Mouse (Mus musculus) CH12.LX (cell line): ENCODE results near the gene Ankfy1. TPM values are rescaled to one million over a fixed set of nuclear protein-coding genes. Genes with fewer than 3 reads are reported as not detected.

Experiments used
- DNase-seq: peaks from one replicate; pipeline ENCODE4 v3.0.0-alpha.2; 2013; ENCODE audit errors: extremely low read depth
- H3K27ac ChIP-seq: 2 replicates; pipeline ENCODE4 v1.5.1; 2012; ENCODE audit warnings: low read depth, mild to moderate bottlenecking, control low read depth, moderate library complexity; ENCODE audit not compliant: insufficient read depth
- H3K27me3 ChIP-seq: replicated peaks from 2 replicates; pipeline ENCODE3; 2012; ENCODE audit warnings: inconsistent platforms
- H3K36me3 ChIP-seq, 2 experiments: replicated peaks in 1 of 2; 2 replicates each; pipeline versions ENCODE3 to v1.6.1; 2012; ENCODE audit warnings: inconsistent platforms in 1 of 2, low read length in 1 of 2, mild to moderate bottlenecking in 1 of 2, mixed read lengths in 1 of 2, moderate library complexity in 1 of 2; ENCODE audit not compliant: control insufficient read depth in 1 of 2, insufficient read depth in 1 of 2
- H3K4me1 ChIP-seq, 2 experiments: 2 replicates each; pipeline ENCODE4 v1.6.1; 2012; ENCODE audit warnings: inconsistent platforms in 1 of 2, moderate library complexity in 1 of 2; ENCODE audit not compliant: insufficient read depth in 2 of 2, control insufficient read depth in 1 of 2
- H3K4me2 ChIP-seq: 2 replicates; pipeline ENCODE4 v1.6.1; 2012; ENCODE audit warnings: low read depth, mild to moderate bottlenecking, control low read depth; ENCODE audit not compliant: poor library complexity, insufficient read depth, severe bottlenecking
- H3K4me3 ChIP-seq, 3 experiments: fragments of 150-350 bp in 1 of 3; sonication (generic) in 1 of 3; replicated peaks in 1 of 3; 2 replicates each; pipeline versions ENCODE3 to v1.5.1; 2011 to 2012; ENCODE audit warnings: low read depth in 2 of 3, low read length in 2 of 3, mild to moderate bottlenecking in 2 of 3, moderate library complexity in 2 of 3, control low read depth in 1 of 3, improper control_type of control experiment in 1 of 3, inconsistent platforms in 1 of 3, mixed read lengths in 1 of 3; ENCODE audit not compliant: poor library complexity in 1 of 3
- H3K79me2 ChIP-seq: replicated peaks from 2 replicates; pipeline ENCODE4 v1.6.1; 2012; ENCODE audit warnings: mild to moderate bottlenecking, moderate library complexity; ENCODE audit not compliant: control insufficient read depth, poor library complexity, insufficient read depth, severe bottlenecking; ENCODE audit errors: extremely low read depth
- H3K9ac ChIP-seq: 2 replicates; pipeline ENCODE4 v1.6.1; 2012; ENCODE audit warnings: low read depth, mild to moderate bottlenecking, control low read depth, moderate library complexity; ENCODE audit not compliant: insufficient read depth
- H3K9me3 ChIP-seq: replicated peaks from 2 replicates; pipeline ENCODE3; 2012; ENCODE audit warnings: low read length, inconsistent platforms, mixed read lengths
- E2F4 ChIP-seq: IDR thresholded peaks from 2 replicates; pipeline ENCODE4 v1.6.1; 2011; ENCODE audit warnings: low read depth, low read length, improper control_type of control experiment; ENCODE audit not compliant: insufficient replicate concordance
- EP300 ChIP-seq: IDR thresholded peaks from 2 replicates; pipeline ENCODE4 v1.6.1; 2011; ENCODE audit warnings: low read length, improper control_type of control experiment
- GABPA ChIP-seq: IDR thresholded peaks from 2 replicates; pipeline ENCODE4 v1.6.1; 2012; ENCODE audit warnings: low read depth, low read length, improper control_type of control experiment, inconsistent platforms; ENCODE audit not compliant: insufficient replicate concordance
- HCFC1 ChIP-seq: IDR thresholded peaks from 2 replicates; pipeline ENCODE4 v1.6.1; 2012; ENCODE audit warnings: low read depth, mild to moderate bottlenecking, inconsistent platforms, low read length, improper control_type of control experiment
- IRF4 ChIP-seq: IDR thresholded peaks from 2 replicates; pipeline ENCODE4 v1.6.1; 2014; ENCODE audit warnings: low read depth, mild to moderate bottlenecking, inconsistent platforms, low read length, improper control_type of control experiment
- JUN ChIP-seq: IDR thresholded peaks from 2 replicates; pipeline ENCODE4 v1.6.1; 2011; ENCODE audit warnings: low read depth, mild to moderate bottlenecking, low read length, improper control_type of control experiment, moderate library complexity; ENCODE audit not compliant: insufficient read depth
- MAX ChIP-seq: IDR thresholded peaks from 2 replicates; pipeline ENCODE4 v1.6.1; 2011; ENCODE audit warnings: low read length, improper control_type of control experiment
- MXI1 ChIP-seq: IDR thresholded peaks from 2 replicates; pipeline ENCODE4 v1.6.1; 2011; ENCODE audit warnings: mild to moderate bottlenecking, low read depth, low read length, improper control_type of control experiment
- POLR2A ChIP-seq: IDR thresholded peaks from 2 replicates; pipeline ENCODE4 v1.6.1; 2011; ENCODE audit warnings: low read depth, mild to moderate bottlenecking, improper control_type of control experiment, low read length
- RAD21 ChIP-seq: IDR thresholded peaks from 2 replicates; pipeline ENCODE4 v1.6.1; 2011; ENCODE audit warnings: low read depth, mild to moderate bottlenecking, low read length, improper control_type of control experiment, moderate library complexity
- RCOR1 ChIP-seq: conservative IDR thresholded peaks from 2 replicates; pipeline ENCODE4 v1.6.1; 2012; ENCODE audit warnings: low read depth, mild to moderate bottlenecking, inconsistent platforms, low read length, improper control_type of control experiment
- SMC3 ChIP-seq: IDR thresholded peaks from 2 replicates; pipeline ENCODE4 v1.6.1; 2011; ENCODE audit warnings: low read depth, low read length, improper control_type of control experiment
- TBP ChIP-seq: conservative IDR thresholded peaks from 2 replicates; pipeline ENCODE4 v1.6.1; 2011; ENCODE audit warnings: low read depth, low read length, improper control_type of control experiment
- TCF12 ChIP-seq: IDR thresholded peaks from 2 replicates; pipeline ENCODE4 v1.6.1; 2014; ENCODE audit warnings: low read depth, mild to moderate bottlenecking, inconsistent platforms, low read length, improper control_type of control experiment
- UBTF ChIP-seq: IDR thresholded peaks from 2 replicates; pipeline ENCODE4 v1.6.1; 2012; ENCODE audit warnings: low read depth, mild to moderate bottlenecking, inconsistent platforms, low read length, improper control_type of control experiment, moderate library complexity
- USF2 ChIP-seq: conservative IDR thresholded peaks from 2 replicates; pipeline ENCODE4 v1.6.1; 2011; ENCODE audit warnings: low read depth, low read length, improper control_type of control experiment
- dilution Hi-C: fragments of 300-500 bp; cut with MboI; formaldehyde crosslinking; loops from 2 replicates; pipeline ENCODE4 v1.14.3; 2020; ENCODE audit warnings: low sequenced_read_pairs; ENCODE audit not compliant: extremely low pct_unique_long_range_greater_than_20kb, extremely low pct_ligation_motif_present
- in situ Hi-C: fragments of 300-500 bp; cut with MboI; formaldehyde crosslinking; loops from 3 replicates; pipeline ENCODE4 v1.14.3; 2019; ENCODE audit warnings: low sequenced_read_pairs, low pct_ligation_motif_present, low pct_unique_long_range_greater_than_20kb, mixed read lengths
- polyA plus RNA-seq: library from polyadenylated mRNA; unstranded; fragments of >175 nt; gene quantifications from 2 replicates; pipeline ENCODE4 v1.2.1, GENCODE M21; 2012; ENCODE audit warnings: low read depth; ENCODE audit not compliant: insufficient read length
- total RNA-seq, 2 experiments: library from RNA; depleted of rRNA; stranded (reverse); fragments of 300-350 nt in 1 of 2; fragments of >200 nt in 1 of 2; gene quantifications; 2 replicates each; pipeline ENCODE4 v1.2.3; 2012 to 2014

Ankfy1 gene
- total and polyA plus RNA-seq, 3 experiments: 31.4 to 37.0 (median 31.5) TPM

- TF ChIP-seq MXI1 (no peak), USF2 (no peak), TBP (no peak), GABPA (no peak), RAD21 (no peak), HCFC1 (no peak), POLR2A (no peak), JUN (no peak), TCF12 (no peak), E2F4 (no peak), MAX (no peak), IRF4 (no peak)
- TF ChIP-seq, all 38 proteins: peak for 0
- H3K4me2 ChIP-seq: no peak overlapping the region
- in situ Hi-C loops (no loop called here), dilution Hi-C loops (no loop called here)
- peaks cover 7 to 36% of the 10 kb centered on the region in 2 experiments for H3K4me1 ChIP-seq
- H3K79me2 ChIP-seq: peaks cover 5% of the 10 kb centered on the region; the same call in 1 of the 2 replicates
- no peak for DNase-seq
- H3K9ac ChIP-seq: no peak overlapping the region
- no peak overlapping the region for H3K4me3 ChIP-seq
- H3K36me3 ChIP-seq: peaks cover 64 to 84% of the 10 kb centered on the region in 2 experiments
- H3K9me3 ChIP-seq: no peaks in the 10 kb centered on the region
- H3K27me3 ChIP-seq: no peaks in the 10 kb centered on the region
- peak overlapping the region; percentile 38 for H3K27ac ChIP-seq
Measured at GRCm38 (mm10) chr11:72735519-72735860, 45.7 kb downstream of the Ankfy1 start.

GRCm38 (mm10) chr11:72736320-72736719 is 46.5 kb downstream of the Ankfy1 start:
- Histone ChIP-seq H3K36me3 (peaks cover 58 to 84% of the 10 kb centered on the region in 2 experiments), H3K27ac (no peak overlapping the region), H3K79me2 (peaks cover 5% of the 10 kb centered on the region; the same call in 1 of the 2 replicates), H3K4me2 (no peak overlapping the region), H3K9ac (no peak overlapping the region), H3K4me1 (peaks cover 7 to 36% of the 10 kb centered on the region in 2 experiments), H3K27me3 (no peaks in the 10 kb centered on the region), H3K9me3 (no peaks in the 10 kb centered on the region), H3K4me3 (no peak overlapping the region)
- no peak for DNase-seq
- TF ChIP-seq RAD21 (no peak), EP300 (no peak), HCFC1 (no peak), TCF12 (no peak), E2F4 (no peak), SMC3 (no peak), RCOR1 (no peak), UBTF (no peak)
- dilution Hi-C loops (no loop called here), in situ Hi-C loops (no loop called here)
